8 mouse cellular contexts compared by ENCODE assay signal in genomic region chr9:118150429-118151220, GRCm38 (mm10). TPM values are rescaled to one million over a fixed set of nuclear protein-coding genes. Genes with fewer than 3 reads are reported as not detected.
DNase-seq lines count a peak whose midpoint lies in the region; ATAC-seq and TF ChIP-seq lines count a peak whose summit lies in the region.

No protein-coding gene starts in this region.

- ATAC-seq in megakaryocyte progenitor cell, adult 5-6 weeks (replicated peaks; ENCODE audit: poor library complexity) = peak; percentile 26

- H3K27ac ChIP-seq in layer of hippocampus, adult 2 months = no peak overlapping the region

- no peak for DNase-seq in layer of hippocampus, adult 2 months (ENCODE audit: low spot score in 2 of 2)
- no peak for DNase-seq in layer of hippocampus, adult 9-10 months (ENCODE audit: low spot score)
- DNase-seq in c-Kit-positive CD71-positive TER-119-positive erythroid progenitor cells, embryonic 14.5 days (ENCODE audit: low spot score) = peak; percentile 18
- DNase-seq in heart, postnatal 4 days = peak; percentile 6
- DNase-seq in natural killer cell, adult 2 months (ENCODE audit: low spot score in 2 of 2) = no peak
- DNase-seq in urinary bladder, postnatal 36 days (ENCODE audit: low spot score in 2 of 2) = no peak
- DNase-seq in B cell, adult 2 months = no peak

- TF ChIP-seq CTCF in layer of hippocampus, adult 2 months (conservative IDR thresholded peaks at IDR 0.05) = no peak

- H3K4me3 ChIP-seq in layer of hippocampus, adult 2 months = peak overlapping the region; percentile 99

RNA-seq across cellular contexts. Expression of gene Cmc1, which starts 0.6 kb away (rescaled TPM):
- 10 to 100 TPM; 13.7 to 14.7 TPM for total RNA-seq in layer of hippocampus, adult 2 months (2021)
- total RNA-seq in heart, postnatal 4 days (2021) = 10 to 100 TPM; 25.9 to 27.9 TPM
- total RNA-seq in megakaryocyte progenitor cell, adult 5-6 weeks (2015) = 67.1 and 74.9 TPM in 2 replicates
- 49.8 and 64.3 TPM in 2 replicates for total RNA-seq in megakaryocyte progenitor cell, adult 5-6 weeks (2017)

Comparison
In these comparisons a context has a peak if more than half of its experiments do, and no peak if none do; other contexts are left out.
1. DNase-seq: peak in c-Kit-positive CD71-positive TER-119-positive erythroid progenitor cells, embryonic 14.5 days (single experiment) and heart, postnatal 4 days (single experiment); none in layer of hippocampus, adult 2 months (0 of 2), layer of hippocampus, adult 9-10 months (single experiment), natural killer cell, adult 2 months (0 of 2), urinary bladder, postnatal 36 days (0 of 2) and B cell, adult 2 months (0 of 2).